Mouse (Mus musculus) ovary, adult 18-20 months (tissue): ENCODE results near the gene Elfn1.

Experiments
- DNase-seq: peaks from one replicate; pipeline ENCODE4 v3.0.0; 2022; ENCODE audit warnings: low spot score, mixed read lengths

Elfn1 gene

DNA sequence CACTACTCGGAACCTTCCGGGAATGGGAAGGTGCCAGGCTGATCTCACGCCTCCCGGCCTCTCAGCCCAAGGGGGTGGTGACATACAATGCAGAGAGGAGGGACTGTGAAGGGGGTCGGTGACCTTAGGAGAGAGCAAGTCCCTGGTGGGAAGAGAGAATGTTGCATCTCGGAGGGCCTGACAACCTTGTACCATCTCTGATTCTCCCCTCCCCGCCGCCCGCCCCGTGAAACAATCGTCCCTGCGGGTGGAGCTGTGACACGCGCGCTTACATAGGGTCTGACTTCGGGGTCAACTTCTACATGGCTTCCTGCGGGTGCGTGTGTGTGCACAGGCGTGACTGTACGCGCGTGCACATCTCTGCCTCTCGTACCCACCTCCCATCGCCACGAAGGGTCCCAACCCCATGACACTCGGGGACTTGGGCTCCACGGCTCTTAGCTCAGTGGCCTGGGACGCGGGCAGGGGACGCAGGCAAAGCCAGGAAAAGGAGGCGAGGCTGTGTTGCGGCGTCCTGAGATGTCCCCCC lies at the start of gene Elfn1:
Gene Elfn1, plus strand, starts transcription at position 230 of the 529 bp plus-strand sequence.
- no peak for DNase-seq

DNA sequence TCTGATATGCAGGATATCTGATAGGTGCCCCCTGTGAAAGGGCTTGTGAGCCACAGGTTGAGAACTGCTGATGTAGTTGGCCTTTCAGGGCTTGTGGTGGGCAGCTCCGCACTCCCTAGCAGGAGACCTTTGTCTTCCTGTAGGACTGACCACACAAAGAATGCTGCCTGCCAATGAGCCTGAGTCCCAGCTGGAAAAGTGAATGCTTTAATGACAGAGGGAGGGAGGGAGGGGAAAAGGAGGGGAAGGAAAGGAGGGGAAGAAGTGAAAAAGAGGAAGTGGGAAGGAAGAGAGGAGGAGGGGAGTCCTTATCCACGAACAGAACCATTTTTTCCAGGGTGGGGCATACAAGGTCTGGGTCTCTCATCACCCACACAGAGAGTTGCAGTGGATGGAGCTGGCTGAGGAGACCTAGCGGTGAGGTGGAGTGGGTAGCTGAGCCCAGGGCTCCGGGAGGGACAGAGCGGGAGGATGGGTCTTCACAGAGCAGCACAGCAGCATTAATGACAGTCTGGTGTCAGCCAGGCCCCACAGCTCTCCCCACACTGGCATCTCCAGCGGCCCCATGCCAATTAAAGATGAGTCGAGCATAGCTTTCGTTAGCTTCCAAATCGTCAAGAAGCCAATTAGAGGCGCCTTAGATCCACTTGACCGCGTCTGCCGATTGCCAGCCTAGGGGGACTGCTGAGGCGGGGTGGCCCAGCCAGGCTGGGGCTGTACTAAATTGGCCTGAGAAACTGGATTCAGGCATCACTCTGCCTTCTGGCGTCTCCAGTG lies 47.2 kb upstream of the Elfn1 start:
- DNase-seq, result no peak

DNA sequence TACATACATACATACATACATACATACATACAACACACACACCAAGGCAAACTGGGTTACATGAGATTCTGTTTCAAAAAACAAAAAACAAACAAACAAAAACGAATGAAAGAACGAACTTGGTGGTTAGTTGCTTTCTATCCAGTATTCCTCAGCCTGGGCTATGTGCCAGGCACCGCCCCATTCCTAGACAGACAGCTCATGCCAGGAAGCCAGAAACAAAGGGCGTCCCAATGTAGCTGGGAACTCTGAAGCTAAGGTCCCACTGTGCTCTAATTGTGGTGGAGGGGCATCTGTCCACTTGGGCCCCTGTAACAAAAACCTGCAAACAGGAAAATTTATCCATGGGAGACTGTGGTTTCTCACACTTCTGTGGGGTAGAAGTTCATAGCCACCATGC lies 45.0 kb upstream of the Elfn1 start:
- peak; percentile 26 for DNase-seq

DNA sequence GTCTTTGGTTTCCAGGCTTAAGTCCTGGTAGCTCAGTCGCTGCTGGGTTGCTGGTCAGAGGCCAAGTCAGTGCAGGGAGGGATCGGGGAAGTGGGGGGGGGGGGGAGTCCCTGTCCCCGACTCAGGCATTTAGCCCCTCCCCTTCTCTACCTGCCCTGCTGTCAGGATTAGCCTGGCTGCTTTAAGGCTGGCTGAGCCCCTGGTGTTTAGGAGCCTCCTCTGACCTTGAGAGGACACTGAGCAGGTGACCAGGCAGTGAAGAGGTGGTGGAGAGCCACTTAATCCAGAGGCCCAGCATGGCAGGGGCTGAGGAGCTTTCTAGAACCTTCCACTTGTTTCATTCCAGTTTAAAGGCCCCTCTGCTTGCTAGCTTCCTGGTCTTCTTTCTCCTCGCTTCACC lies 36.9 kb upstream of the Elfn1 start:
- no peak for DNase-seq

DNA sequence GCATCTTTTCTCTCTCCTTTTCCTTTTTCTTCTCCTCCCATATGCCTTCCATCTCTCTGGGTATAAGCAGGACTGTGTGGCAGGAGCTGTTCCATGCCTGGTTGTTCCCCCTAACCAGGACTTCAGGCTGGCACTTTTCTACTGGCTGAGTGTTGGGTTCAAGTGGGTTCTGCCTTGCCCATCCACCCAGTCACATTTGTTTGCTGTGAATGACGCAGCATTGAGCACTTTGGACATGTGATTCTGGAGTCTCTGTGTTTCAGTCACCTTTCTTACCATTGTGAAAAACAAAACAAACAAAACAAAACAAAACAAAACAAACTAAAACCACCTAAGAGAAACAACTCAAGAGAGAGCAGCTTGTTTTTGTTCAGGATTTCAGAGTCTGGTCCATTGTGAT lies 36.2 kb upstream of the Elfn1 start:
- no peak for DNase-seq

DNA sequence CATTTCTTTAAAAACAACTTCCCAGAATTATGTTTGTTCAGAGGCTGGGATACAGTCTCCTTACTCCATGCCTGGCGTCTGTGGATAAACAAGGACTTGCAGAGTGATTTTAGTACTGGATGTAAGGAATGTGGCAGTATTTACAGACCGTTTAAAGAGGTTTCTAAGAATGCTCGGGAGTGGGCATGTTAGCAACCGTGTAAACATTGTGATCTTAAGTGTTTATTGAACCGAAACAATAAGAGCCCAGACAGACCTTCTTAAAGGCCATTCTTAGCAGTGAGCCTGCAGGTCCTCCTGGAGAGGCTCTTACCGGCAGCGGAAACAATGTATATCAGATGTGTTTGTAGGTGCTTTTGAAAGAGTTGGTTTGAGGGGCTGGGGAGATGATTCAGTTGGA lies 30.2 kb upstream of the Elfn1 start:
- no peak for DNase-seq

DNA sequence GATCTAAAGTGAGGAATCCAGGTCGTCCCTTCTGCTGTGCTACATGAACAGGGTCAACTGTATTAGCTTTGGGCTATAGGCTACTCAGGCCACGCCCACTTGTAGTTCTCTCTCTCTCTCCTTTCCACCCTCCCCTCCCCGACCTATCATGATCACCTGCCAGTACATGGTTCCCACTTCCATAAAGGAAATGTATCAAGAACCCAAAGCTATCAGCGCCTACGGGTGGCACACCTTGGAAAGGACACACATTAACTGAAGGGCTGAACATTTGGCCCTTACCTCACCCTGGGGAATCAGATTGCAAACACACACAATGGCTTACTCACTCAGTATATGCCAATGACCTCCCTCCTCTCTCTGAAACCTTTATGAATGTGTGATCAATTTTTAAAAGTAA lies 28.0 kb upstream of the Elfn1 start:
- no peak for DNase-seq

DNA sequence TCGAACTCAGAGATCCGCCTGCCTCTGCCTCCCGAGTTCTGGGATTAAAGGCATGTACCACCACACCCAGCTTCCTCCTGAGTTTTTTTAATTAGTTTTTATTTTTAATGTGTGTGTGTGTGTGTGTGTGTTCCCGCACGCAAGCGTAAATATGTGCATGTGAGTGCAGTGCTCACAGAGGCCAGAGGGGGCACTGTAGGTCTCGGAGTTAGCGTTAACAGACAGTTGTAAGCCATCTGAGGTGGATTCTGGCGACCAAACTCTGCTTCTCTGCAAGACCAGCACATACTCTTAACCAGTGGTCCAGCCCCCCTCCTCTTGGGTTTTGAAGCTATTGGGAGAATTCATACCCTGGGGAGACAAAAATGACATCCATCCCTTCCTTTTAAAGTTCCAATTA lies 26.6 kb upstream of the Elfn1 start:
- DNase-seq, result no peak

DNA sequence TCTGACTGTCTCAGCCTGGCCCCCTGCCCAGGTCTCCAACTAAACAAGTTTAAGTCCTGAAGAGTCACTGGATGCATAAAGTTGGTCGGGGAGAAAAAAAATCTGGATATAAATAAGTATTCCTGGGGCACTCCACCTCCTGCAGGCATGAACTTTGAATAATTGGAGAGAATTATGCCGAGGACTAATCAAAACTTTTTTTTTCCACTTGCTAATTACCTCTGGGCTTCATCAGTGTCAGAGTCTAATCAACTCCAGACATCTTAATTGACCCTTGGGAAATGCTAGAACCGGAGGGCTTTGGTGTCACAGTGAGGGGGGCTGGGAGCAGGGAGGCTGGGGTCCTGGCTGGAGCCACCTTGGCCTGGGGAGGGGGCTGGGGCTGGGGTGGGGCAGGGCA lies 19.1 kb upstream of the Elfn1 start:
- no peak for DNase-seq

DNA sequence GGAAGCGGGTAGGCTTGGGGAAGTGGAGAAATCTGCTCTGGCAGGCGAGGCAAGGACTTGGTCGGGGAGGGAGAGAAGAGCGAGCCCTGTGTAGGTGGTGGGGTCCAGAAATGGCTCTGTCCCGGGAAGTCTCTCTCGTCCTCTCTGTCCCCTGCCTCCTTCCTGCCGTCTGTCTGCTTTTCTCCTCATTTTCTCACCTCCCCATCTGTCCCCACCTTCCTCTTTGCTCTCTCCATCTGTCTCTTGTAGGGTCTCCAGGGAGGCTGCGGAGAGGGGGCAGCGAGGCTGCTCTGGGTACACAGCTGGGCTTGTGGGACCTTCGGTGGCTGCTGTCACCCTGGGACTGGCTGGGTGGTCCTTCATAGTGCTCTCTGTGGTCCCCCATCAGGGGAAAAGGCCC lies 18.4 kb upstream of the Elfn1 start:
- no peak for DNase-seq

DNA sequence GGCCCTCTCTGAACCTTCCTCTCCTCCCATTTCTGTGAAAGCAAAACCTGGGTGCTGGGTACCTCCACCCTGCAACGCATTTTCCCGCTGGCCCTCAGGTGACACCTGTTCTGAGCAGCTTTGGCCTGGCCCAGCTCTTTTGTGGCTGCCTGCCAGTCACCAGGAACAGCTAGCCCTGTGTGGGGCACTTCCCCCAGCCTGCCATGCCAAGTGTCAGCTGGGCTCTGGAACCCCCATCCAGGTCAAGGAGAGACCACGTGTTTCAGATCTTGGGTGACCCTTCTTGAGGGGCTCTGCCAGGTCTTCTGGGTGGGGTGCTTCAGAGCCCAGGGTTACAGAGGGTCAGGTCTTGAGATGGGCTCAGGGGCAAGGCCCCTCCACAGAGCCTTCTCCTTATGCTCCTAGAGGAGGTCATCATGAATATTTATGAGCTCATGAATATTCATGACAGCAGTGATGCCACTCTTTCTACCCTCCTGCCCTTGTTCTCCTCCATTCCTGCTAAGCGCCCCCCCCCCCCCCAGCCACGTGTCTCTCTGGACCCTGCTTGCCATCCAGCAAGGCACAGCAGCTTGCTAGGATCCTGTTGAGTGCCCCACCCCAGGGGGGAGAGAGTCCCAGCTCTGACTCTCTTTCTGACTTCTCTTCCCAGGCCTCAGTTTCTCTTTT lies 15.3 kb upstream of the Elfn1 start:
- no peak for DNase-seq

DNA sequence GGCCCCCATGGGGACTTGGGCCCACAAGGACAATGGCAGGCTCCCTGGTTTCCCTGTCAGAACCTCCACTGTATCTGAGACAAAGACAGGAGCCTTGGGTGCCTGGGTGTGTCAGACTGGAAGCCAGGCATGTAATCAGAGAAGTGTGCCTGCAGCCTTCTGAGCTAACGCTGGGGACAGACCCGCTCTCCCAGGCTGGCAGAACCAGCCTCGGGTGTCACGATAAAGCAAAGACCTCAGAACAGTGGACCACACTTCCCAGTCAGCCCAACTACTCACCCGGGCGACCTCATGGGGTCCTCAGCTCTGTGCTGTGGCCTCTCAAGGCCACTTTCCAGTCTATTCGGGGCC lies 14.8 kb upstream of the Elfn1 start:
- DNase-seq, result no peak

DNA sequence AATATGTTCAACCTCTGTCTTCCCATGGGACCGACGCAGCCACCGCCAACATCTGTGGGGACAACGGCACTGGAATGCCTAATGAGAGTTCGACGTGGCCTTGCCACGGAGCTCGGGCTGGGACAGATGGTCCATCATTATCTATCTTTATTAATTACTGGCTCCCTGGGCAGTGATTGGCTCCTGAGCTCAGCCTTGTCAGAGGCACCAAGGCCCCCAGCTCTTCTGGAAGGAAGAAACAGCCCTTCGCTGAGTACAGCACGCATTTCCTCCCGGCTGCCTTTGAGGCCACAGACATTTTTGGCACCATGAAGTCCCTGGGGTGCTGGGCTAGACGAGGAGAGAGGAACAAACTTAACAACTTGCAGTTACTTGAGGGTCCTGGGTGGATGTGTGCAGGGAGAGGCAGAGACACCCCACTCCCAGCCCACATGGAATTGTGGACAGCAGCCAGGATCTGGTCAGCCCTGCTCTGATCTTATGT lies 13.7 kb upstream of the Elfn1 start:
- DNase-seq, result no peak

DNA sequence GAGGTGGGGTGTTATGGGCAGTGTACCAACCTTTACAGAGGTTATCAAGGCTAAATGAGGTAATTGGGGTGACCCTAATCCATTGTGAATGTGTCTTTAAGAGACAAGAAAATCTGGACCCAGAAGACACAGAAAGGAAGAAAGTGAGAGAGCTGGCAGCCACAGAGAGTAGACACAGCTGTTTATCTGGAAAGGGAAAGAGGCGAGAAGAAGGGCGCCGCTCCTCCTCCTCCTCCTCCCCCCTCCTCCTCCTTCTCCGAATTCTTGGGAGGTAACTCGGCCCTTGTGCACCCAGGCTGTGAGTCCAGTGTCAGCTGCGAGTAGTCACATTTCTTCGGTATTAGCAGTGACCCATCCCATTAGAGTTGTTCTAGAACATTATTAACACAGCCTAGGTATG lies 8.7 kb upstream of the Elfn1 start:
- no peak for DNase-seq

DNA sequence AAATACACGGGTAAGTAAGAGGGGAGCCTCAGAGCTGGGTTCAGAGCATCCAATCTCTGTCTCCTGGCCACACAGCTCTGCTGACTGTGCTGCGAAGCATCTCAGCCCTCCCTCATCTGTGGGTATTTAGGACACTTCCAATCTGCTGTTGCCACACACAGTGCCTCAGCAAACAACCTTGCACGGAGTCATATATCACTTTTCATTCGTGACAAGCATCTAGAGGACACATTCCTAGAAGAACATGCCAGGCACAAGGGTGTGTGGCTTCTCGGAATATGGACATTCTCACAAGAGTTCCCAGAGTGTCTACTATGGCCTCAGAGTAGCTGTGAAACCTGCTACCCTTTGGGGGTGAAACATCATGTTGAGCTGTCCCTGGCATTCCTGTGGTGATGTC lies 2.6 kb upstream of the Elfn1 start:
- DNase-seq, result no peak

DNA sequence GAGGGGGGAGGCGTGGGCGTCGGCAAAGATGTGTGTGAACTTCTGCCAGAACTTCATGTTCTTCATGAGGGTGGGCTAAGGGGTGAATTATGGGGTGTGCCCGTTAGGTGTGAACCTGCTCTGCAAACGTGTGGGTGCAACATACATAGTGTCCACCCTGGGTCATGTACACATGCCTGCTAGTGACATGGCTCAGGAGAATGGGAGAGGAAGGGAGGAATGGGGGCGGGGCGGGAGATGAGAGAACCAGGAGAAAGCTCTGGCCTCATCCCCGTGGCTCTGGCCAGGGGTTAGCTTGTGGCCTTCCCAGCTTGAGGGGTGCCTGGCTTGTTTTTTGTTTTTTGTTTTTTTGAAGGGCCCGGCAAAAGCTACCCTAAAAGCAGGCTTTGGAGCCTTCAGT lies 1.2 kb upstream of the Elfn1 start:
- no peak for DNase-seq

DNA sequence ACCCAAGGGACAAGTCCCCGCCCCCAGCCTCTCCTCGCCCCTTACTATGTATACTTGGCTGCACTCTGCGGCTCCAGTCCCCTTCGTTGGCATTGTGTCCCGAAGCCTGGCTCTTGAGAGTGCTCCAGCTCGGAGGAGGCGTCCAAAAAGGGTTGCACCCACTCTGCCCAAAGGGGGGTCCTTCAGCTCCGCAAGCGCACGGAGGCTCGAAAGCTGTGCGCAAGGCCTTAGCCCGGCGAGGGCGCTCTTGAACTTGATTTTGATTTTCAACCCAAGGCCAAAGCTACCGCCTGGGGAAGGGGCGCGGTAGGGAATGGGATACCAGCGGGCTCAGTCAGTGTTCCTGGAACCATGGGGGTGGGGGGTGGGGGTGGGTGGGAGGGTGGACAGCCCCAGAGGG lies 502 bp upstream of the Elfn1 start:
- no peak for DNase-seq

DNA sequence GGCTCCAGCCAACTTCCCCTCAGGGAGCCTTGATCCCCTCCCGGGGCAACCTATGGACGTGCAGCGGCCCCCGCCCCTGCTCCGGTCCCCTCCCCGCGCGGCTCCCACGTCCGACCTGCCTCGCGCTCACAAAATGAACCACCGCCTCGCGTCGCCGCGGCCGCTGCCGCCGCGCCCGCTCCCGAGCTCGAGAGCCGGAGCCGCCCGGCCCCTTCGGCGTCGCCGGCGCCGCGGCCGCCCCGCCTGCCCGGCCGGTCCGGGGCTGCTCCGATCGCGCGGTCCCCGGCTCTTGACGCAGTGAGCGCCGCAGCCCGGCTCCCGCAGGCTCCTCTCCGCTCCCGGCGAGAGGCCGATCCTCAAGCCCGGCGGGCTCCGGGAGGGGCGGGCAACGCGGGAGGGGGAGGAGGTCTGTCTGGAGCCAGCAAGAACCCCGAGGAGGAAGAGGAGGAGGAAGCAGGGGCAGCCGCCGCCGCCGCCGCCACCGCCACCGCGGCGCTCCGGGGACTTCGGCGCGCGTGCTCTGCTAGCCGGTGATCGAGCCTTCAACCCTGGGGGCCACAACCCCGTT lies 584 bp downstream of the Elfn1 start:
- no peak for DNase-seq

DNA sequence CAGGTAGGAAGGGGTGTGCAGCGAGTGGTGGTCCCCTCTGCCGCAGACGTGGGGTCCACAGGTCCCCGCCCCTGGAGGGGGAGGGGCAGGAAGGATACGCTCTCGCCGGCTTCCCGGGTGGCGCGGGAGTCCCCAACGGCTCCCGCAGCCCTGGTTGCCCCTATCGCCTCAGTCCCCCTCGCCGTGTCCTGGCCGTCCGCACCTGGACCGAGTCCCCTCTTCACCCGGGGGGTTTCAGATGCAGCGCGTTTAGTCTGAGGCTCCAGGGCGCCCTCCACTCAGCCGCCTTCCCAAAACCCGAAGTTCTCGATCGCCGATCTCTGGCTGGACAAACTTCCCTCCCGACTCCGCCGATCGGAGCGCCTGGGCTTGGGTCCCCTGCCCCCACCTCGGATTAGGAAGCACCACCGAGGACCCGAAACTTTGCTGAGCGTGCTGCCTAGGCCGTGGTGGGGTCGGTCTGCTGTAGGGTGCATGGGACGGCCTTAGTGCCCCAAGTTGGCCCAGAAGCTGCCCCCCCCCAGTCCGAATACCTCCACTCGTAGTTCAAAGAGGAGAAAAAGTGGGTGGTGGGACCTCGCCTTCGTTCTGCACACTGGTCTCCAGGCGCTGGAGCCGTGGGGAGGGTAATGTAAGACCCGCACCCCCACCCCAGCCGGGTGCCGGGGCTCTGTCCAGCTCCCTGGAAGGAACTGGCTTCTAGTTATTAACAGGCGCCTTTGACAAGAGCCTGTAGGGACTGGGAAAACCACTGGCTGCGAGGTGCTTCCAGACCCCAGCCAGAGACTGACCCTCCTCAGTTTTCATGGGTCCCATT lies 1.3 kb downstream of the Elfn1 start:
- DNase-seq, result no peak

DNA sequence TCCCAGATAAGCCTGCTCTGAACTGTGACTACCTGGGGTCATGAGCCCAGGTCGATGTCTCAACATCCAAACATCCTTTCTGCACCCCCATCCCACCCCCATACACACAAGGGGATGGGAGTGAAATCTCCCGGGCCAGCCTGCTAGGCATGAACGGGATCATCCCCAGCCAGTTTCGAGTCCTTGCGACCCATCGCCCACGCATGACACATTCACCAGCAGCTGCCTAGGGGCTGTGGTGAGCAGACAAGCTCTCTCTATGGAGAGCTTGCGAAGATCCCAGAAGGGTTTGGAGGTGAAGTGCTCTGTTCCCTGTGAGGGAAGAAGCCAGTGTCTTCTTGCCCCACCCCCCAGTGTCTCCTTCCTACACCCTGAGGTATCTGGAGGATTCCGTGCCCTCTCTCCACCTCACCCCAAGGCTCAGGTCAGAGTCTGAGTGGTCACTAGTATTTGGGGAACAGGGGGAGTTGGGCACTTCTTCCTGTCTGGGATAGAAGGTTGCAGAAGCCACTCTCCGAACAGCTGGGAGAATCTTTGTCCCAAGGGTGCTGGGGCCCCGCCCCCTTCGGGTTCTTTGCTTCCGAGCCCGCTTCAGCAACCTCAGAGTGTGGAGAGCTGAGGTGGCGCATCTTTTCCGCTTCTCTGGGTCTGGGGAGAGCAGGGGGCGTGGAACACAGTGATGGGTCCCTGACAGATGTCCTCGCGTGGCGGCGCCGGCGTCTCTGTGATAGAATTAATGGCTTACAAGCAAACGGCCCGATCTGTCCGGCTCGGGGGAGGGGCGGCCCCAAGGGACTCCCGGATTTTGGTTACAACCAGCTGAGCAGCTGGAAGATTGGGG lies 2.2 kb downstream of the Elfn1 start:
- DNase-seq, result no peak

DNA sequence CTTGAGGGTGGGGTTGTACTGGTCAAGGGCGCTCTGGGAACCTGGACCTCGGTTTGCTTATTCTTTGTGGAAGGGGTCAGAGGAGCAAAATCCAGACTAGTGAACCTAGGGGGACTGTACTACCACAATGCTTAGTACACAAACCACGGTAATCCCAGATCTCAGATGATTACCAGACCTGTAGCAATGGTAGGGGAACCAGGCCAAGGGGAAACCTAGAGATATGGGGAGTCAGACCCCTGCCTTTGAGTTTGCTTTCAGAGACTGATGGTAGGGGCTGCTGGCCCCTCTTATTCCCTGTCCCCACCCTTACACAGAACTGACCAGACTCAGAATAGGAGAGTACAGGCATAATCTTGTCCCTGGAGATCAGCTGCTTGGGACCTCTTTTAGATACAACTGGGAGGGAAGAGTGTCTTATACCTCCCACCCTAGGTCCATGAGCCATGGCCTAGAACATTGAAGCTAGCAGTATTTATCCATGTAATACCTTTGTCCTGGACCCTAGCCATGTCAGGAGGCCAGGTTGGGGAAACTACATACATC lies 3.1 kb downstream of the Elfn1 start:
- DNase-seq, result no peak
